Mouse (Mus musculus) fibroblast of lung, adult 2 months (primary cell): ENCODE data around the gene Gripap1.
A peak's percentile ranks its signal among the peaks of the same experiment; 100 is the strongest.
"Not testable (repeated sequence)": the region's sequence is repeated elsewhere in the genome, so short reads cannot be mapped to it uniquely, and the experiment has no call there.

Source experiments
- DNase-seq: peaks from one replicate; pipeline ENCODE4 v3.0.0-alpha.2; 2011; ENCODE audit warnings: low read depth

Gripap1 gene

GRCm38 (mm10) chrX:7778450-7779244 is 10.9 kb upstream of the Gripap1 start:
- DNase-seq = no peak

- DNase-seq = no peak
Observed at GRCm38 (mm10) chrX:7779294-7779693, 10.3 kb upstream of the Gripap1 start.

DNA sequence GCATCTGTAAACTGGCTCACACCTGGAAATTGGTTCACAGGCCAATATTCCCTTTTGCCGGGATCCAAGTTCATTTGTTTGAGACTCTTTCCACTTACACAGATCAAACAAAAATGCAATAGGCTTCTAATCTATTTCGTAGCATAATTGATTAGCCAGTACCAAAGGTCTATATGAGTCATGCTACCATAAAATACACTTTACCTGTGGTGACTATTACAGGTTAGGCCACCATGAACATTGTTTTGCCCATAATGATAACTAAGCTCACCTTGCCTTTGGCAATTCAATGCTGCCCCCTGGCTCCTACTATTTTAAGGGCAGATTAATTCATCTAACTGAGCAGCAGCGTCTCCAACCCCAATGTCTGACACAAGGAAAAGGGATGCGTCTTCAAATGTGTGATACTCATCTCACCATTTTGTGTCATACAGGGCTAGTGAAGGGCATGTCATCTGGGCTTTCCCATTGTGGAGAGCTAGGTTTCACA is 6.9 kb upstream of the Gripap1 start:
- no peak for DNase-seq

GRCm38 (mm10) chrX:7790309-7790708 is 744 bp downstream of the Gripap1 start:
- DNase-seq = no peak

DNA sequence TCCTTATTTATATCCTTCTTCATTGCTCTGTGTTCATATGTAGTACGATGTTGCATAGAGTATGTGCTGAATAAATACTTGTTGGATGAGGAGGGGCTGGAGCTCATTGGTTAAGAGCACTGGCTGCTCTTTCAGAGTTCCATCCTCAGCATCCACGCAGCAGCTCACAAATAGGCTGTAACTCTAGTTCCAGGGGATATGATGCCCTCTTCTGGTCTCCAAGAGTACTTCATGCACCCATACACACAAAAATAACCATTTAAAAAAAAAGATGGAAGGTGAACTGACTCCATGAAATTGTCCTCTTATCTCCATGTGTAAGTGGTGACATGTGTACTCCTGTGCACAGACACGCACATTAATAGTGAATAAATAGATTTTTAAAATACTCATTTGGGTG is 3.8 kb downstream of the Gripap1 start:
- DNase-seq = no peak

DNA sequence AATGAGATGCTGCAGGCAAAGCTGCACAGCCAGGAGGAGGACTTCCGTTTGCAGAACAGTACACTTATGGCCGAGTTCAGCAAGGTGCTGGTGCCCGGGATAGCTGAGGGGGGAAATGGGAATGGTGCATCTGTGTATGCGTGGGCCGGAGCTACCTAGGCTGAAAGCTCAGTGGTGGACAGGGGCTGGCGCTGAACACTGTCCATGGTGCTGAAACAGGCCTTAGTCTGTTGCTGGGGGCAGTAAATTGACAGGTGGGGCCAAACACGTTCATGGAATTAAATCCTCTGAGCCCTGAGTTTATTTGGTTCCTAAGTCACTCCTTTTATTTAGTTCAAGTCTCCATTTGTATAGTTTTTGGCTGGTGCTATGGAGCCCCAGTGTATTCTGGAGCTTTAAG is 5.5 kb downstream of the Gripap1 start:
- DNase-seq = no peak

DNA sequence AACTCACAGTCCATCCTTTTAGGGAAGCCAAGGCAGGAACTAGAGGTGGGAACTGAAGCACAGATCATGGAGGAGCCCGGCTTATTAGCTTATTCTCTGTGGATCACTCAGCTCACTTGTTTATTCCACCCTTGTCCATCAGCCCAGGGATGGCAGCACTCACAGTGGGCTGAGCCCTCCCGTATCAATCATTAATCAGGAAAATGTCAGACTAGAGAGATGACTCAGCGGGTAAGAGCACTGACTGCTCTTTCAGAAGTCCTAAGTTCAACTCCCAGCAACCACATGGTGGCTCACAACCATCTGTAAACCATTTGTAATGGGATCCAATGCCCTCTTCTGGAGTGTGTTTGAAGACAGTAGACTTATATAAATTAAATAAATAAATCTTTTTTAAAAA is 7.8 kb downstream of the Gripap1 start:
- no peak for DNase-seq

GRCm38 (mm10) chrX:7802157-7802556 is 12.6 kb downstream of the Gripap1 start:
- DNase-seq = not testable (repeated sequence)

GRCm38 (mm10) chrX:7815016-7815415 is 25.5 kb downstream of the Gripap1 start:
- DNase-seq = not testable (repeated sequence)

DNA sequence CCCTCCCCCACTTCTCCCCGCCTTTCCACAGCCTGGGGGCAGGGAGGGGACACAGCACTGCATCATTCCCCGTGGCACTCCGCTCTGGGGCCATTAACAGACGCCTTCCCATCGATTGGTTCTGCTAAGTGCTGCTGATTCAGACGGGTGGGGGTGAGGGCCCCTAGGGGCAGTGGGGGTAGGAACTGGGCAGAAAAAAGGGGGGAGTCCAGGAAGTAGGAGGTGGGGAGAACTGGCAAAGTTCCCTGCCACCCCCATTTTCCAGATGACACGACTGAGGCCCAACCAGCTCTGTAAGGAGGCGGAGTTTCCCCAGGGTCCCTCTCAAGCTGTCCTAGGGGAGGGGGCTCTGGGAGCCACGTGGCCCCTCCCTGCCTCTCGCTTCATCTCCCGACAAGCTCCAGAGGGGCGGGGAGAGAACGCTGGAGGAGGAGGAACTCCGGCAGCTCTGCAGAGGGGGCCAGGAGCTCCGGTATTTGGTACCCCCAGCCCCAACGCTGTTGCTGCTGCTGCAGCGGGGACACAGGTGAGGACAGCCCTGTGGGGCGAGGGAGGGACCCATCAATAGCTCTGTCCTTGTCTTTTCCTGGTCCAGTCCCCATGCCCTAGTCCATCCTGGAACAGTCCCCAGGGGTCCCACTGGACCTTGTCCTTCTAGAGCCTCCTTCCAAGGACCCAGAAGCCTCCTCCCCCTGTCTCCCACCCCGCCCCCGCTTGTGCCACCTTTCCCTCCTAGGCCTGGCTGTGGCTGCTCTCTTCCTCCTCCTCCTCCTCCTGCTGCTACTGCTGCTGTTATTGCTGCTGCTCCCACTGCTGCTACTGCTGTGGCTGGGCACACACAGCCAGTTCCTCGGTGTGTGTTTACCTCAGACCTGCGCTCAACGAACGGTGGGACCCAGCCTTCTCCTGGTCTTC is 32.6 kb downstream of the Gripap1 start, which contains the start of gene Kcnd1:
TSS of gene Kcnd1 (plus strand) at position 425 of the 915 bp plus-strand sequence.
- peak; percentile 23 for DNase-seq

GRCm38 (mm10) chrX:7837146-7837545 is 47.6 kb downstream of the Gripap1 start:
- DNase-seq = no peak

DNA sequence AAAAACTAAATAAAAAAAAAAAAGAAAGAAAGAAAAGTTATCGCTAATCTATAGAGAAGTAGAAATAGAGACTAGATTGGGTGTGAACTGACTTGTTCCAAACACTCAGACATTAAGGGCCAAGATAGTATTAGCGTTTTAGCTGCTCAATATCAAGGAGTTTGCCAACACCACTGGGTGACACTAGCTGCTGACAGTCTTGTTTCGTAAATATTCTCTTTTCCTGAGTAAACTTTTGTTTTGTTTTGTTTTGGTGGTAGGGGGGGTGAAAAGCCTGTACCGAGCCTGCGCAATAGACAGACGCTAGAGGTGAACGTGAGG is 51.2 kb downstream of the Gripap1 start:
- DNase-seq = no peak

- peak; percentile 91 for DNase-seq
Observed at GRCm38 (mm10) chrX:7841163-7842162, 51.9 kb downstream of the Gripap1 start, which contains the start of gene Otud5. TSS of gene Otud5 (plus strand) at chrX:7841364.

DNA sequence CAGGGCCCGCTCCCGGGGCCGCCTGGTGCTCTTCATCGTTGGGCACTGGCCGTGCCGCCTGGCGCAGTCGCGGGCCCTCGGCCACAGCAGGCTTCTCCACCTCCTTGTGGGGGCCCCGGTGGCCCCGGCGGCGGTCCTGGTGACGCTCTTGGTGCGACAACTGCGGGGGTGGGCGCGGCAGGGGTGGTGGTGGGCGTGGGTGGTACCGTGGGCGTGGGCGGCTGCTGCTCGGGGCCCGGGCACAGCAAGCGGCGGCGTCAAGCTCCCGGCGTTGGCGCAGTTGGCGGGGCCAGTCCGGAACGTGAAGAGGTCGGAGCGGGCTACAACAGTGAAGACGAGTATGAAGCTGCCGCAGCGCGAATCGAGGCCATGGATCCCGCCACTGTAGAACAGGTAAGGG is 52.8 kb downstream of the Gripap1 start:
- no peak for DNase-seq

- DNase-seq = no peak
Observed at GRCm38 (mm10) chrX:7847845-7848244, 58.3 kb downstream of the Gripap1 start.

DNA sequence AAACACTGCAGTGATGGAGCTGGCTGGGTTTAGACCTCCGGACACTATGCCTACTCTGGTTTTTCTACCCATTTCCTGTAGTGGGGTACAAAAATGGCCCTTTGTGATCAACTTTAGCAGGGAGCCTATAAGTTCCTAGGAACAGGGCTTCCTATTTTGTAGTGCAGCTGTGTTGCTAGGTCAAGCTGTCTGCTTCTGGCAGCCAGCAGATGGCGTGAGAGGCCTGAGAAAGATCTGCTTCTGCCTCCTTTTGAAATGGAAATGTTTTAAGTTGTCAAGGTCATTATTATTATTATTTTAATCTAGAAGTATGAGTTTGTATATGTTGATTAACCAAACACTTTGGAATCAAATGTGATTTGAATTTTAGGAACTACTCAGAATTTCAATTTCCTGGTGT is 65.0 kb downstream of the Gripap1 start:
- DNase-seq = no peak

GRCm38 (mm10) chrX:7859191-7859753 is 69.7 kb downstream of the Gripap1 start:
- no peak for DNase-seq

GRCm38 (mm10) chrX:7863181-7863580 is 73.6 kb downstream of the Gripap1 start:
- no peak for DNase-seq

DNA sequence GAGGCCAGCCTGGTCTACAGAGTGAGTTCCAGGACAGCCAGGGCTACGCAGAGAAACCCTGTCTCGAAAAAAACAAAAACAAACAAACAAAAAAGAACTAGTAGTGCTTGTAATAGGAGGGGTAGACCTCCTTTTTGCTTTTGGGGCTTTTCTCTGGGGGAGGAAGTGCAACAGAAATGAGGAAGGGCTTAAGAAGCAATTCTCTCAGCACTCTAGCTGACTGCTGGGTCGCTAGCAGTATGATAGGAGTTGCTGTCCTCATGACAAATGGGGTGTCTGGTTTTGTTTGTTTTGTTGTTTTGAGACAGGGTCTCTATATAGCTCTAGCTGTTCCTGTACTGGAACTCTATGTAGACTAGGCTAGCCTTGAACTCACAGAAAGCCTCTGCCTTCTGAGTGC is 75.0 kb downstream of the Gripap1 start:
- no peak for DNase-seq

- no peak for DNase-seq
Observed at GRCm38 (mm10) chrX:7865343-7865742, 75.8 kb downstream of the Gripap1 start.

GRCm38 (mm10) chrX:7865786-7866185 is 76.2 kb downstream of the Gripap1 start:
- DNase-seq = no peak
